Comparison of ENCODE assay signal across 8 mouse cellular contexts in genomic region chr15:99294813-99295374, GRCm38 (mm10). TPM values are rescaled to one million over a fixed set of nuclear protein-coding genes. Genes with fewer than 3 reads are reported as not detected.
A peak's percentile ranks its signal among the peaks of the same experiment; 100 is the strongest.
DNase-seq lines count a peak whose midpoint lies in the region; ATAC-seq lines count a peak whose summit lies in the region.

Prpf40b (plus strand) TSS chr15:99295087.

- peak; percentile 97 for DNase-seq in Muller cell, postnatal 12 days (ENCODE audit: inconsistent ontology term)
- DNase-seq in cerebellum, adult 9-11 months: peak; percentile 96
- peak; percentile 96 for DNase-seq in frontal cortex, postnatal 10 days (ENCODE audit: low spot score in 2 of 2)
- DNase-seq in layer of hippocampus, postnatal 14 days (ENCODE audit: low spot score in 2 of 2): peak; percentile 96 to 97
- DNase-seq in lung, postnatal 14 days: peak; percentile 93
- peak; percentile 79 for DNase-seq in retina, adult 2 months (ENCODE audit: low read depth, low spot score)
- peak; percentile 85 to 90 for DNase-seq in thymus, postnatal 36 days

- 1% methylated on average over 37 of the region's 64 CpGs for WGBS in hindbrain, embryonic 12.5 days

- H3K4me3 ChIP-seq in hindbrain, embryonic 12.5 days: peak within 1 kb of the TSS; percentile 66

- peak within 1 kb of the TSS; percentile 84 for H3K9ac ChIP-seq in hindbrain, embryonic 12.5 days

- H3K9me3 ChIP-seq in hindbrain, embryonic 12.5 days (replicated peaks): no peaks in the 10 kb centered on the region

- peaks cover under 1% of the 10 kb centered on the region; the same call in 1 of the 2 replicates for H3K36me3 ChIP-seq in hindbrain, embryonic 12.5 days

- peak within 1 kb of the TSS; percentile 67 for H3K4me2 ChIP-seq in hindbrain, embryonic 12.5 days (replicated peaks)

- H3K27me3 ChIP-seq in hindbrain, embryonic 12.5 days: no peaks in the 10 kb centered on the region

- H3K4me1 ChIP-seq in hindbrain, embryonic 12.5 days: peaks cover 16% of the 10 kb centered on the region

- ATAC-seq in hindbrain, embryonic 12.5 days (ENCODE audit: low FRiP score): peak; percentile 96

- H3K27ac ChIP-seq in hindbrain, embryonic 12.5 days: peak within 1 kb of the TSS; percentile 90

RNA-seq across cellular contexts. Expression of gene Prpf40b, which starts in this region (rescaled TPM):
- 82.3 and 83.3 TPM in 2 replicates for polyA plus RNA-seq in hindbrain, embryonic 12.5 days (2016; fragmentation: Nextera tagmentation; extraction: Ambion mirVana)
- 100 to 1,000 TPM in 1 of 2 experiments, 10 to 100 TPM in 1; 92.8 to 103 TPM for total RNA-seq in layer of hippocampus, postnatal 14 days (2021)

Comparison
In these comparisons a context has a peak if more than half of its experiments do, and no peak if none do; other contexts are left out.
1. Peak in every context shown above with its lines: DNase-seq, ATAC-seq, H3K4me3 ChIP-seq and H3K27ac ChIP-seq.